Mouse (Mus musculus) CH12.LX (cell line): Measurements from ENCODE around the gene Gsto2. TPM values are rescaled to one million over a fixed set of nuclear protein-coding genes. Genes with fewer than 3 reads are reported as not detected.

ENCODE experiments used
- DNase-seq: peaks from one replicate; pipeline ENCODE4 v3.0.0-alpha.2; 2013; ENCODE audit errors: extremely low read depth
- H3K27ac ChIP-seq: 2 replicates; pipeline ENCODE4 v1.5.1; 2012; ENCODE audit warnings: low read depth, mild to moderate bottlenecking, control low read depth, moderate library complexity; ENCODE audit not compliant: insufficient read depth
- H3K27me3 ChIP-seq: replicated peaks from 2 replicates; pipeline ENCODE3; 2012; ENCODE audit warnings: inconsistent platforms
- H3K36me3 ChIP-seq, 2 experiments: replicated peaks in 1 of 2; 2 replicates each; pipeline versions ENCODE3 to v1.6.1; 2012; ENCODE audit warnings: inconsistent platforms in 1 of 2, low read length in 1 of 2, mild to moderate bottlenecking in 1 of 2, mixed read lengths in 1 of 2, moderate library complexity in 1 of 2; ENCODE audit not compliant: control insufficient read depth in 1 of 2, insufficient read depth in 1 of 2
- H3K4me1 ChIP-seq, 2 experiments: 2 replicates each; pipeline ENCODE4 v1.6.1; 2012; ENCODE audit warnings: inconsistent platforms in 1 of 2, moderate library complexity in 1 of 2; ENCODE audit not compliant: insufficient read depth in 2 of 2, control insufficient read depth in 1 of 2
- H3K4me2 ChIP-seq: 2 replicates; pipeline ENCODE4 v1.6.1; 2012; ENCODE audit warnings: low read depth, mild to moderate bottlenecking, control low read depth; ENCODE audit not compliant: poor library complexity, insufficient read depth, severe bottlenecking
- H3K4me3 ChIP-seq, 3 experiments: fragments of 150-350 bp in 1 of 3; sonication (generic) in 1 of 3; replicated peaks in 1 of 3; 2 replicates each; pipeline versions ENCODE3 to v1.5.1; 2011 to 2012; ENCODE audit warnings: low read depth in 2 of 3, low read length in 2 of 3, mild to moderate bottlenecking in 2 of 3, moderate library complexity in 2 of 3, control low read depth in 1 of 3, improper control_type of control experiment in 1 of 3, inconsistent platforms in 1 of 3, mixed read lengths in 1 of 3; ENCODE audit not compliant: poor library complexity in 1 of 3
- H3K79me2 ChIP-seq: replicated peaks from 2 replicates; pipeline ENCODE4 v1.6.1; 2012; ENCODE audit warnings: mild to moderate bottlenecking, moderate library complexity; ENCODE audit not compliant: control insufficient read depth, poor library complexity, insufficient read depth, severe bottlenecking; ENCODE audit errors: extremely low read depth
- H3K9ac ChIP-seq: 2 replicates; pipeline ENCODE4 v1.6.1; 2012; ENCODE audit warnings: low read depth, mild to moderate bottlenecking, control low read depth, moderate library complexity; ENCODE audit not compliant: insufficient read depth
- H3K9me3 ChIP-seq: replicated peaks from 2 replicates; pipeline ENCODE3; 2012; ENCODE audit warnings: low read length, inconsistent platforms, mixed read lengths
- BHLHE40 ChIP-seq: IDR thresholded peaks from 2 replicates; pipeline ENCODE4 v1.6.1; 2011; ENCODE audit warnings: mild to moderate bottlenecking, low read depth, low read length, improper control_type of control experiment
- CHD1 ChIP-seq: IDR thresholded peaks from 2 replicates; pipeline ENCODE4 v1.6.1; 2012; ENCODE audit warnings: low read depth, low read length, improper control_type of control experiment, inconsistent platforms
- CTCF ChIP-seq, 2 experiments: IDR thresholded peaks in 1 of 2; conservative IDR thresholded peaks in 1 of 2; 2 replicates each; pipeline ENCODE4 v1.5.1; 2011 to 2012; ENCODE audit warnings: low read depth in 2 of 2, low read length in 2 of 2, improper control_type of control experiment in 1 of 2, inconsistent platforms in 1 of 2, mild to moderate bottlenecking in 1 of 2, moderate library complexity in 1 of 2
- ETS1 ChIP-seq: conservative IDR thresholded peaks from 2 replicates; pipeline ENCODE4 v1.6.1; 2012; ENCODE audit warnings: low read depth, mild to moderate bottlenecking, inconsistent platforms, low read length, improper control_type of control experiment, moderate library complexity
- MAZ ChIP-seq: IDR thresholded peaks from 2 replicates; pipeline ENCODE4 v1.6.1; 2012; ENCODE audit warnings: low read depth, mild to moderate bottlenecking, inconsistent platforms, low read length, improper control_type of control experiment, moderate library complexity
- MEF2A ChIP-seq: IDR thresholded peaks from 2 replicates; pipeline ENCODE4 v1.6.1; 2014; ENCODE audit warnings: low read depth, mild to moderate bottlenecking, inconsistent platforms, low read length, improper control_type of control experiment, borderline replicate concordance
- MXI1 ChIP-seq: IDR thresholded peaks from 2 replicates; pipeline ENCODE4 v1.6.1; 2011; ENCODE audit warnings: mild to moderate bottlenecking, low read depth, low read length, improper control_type of control experiment
- RAD21 ChIP-seq: IDR thresholded peaks from 2 replicates; pipeline ENCODE4 v1.6.1; 2011; ENCODE audit warnings: low read depth, mild to moderate bottlenecking, low read length, improper control_type of control experiment, moderate library complexity
- RCOR1 ChIP-seq: conservative IDR thresholded peaks from 2 replicates; pipeline ENCODE4 v1.6.1; 2012; ENCODE audit warnings: low read depth, mild to moderate bottlenecking, inconsistent platforms, low read length, improper control_type of control experiment
- TBP ChIP-seq: conservative IDR thresholded peaks from 2 replicates; pipeline ENCODE4 v1.6.1; 2011; ENCODE audit warnings: low read depth, low read length, improper control_type of control experiment
- TCF12 ChIP-seq: IDR thresholded peaks from 2 replicates; pipeline ENCODE4 v1.6.1; 2014; ENCODE audit warnings: low read depth, mild to moderate bottlenecking, inconsistent platforms, low read length, improper control_type of control experiment
- USF2 ChIP-seq: conservative IDR thresholded peaks from 2 replicates; pipeline ENCODE4 v1.6.1; 2011; ENCODE audit warnings: low read depth, low read length, improper control_type of control experiment
- ZMIZ1 ChIP-seq: IDR thresholded peaks from 2 replicates; pipeline ENCODE4 v1.6.1; 2012; ENCODE audit warnings: low read depth, mild to moderate bottlenecking, inconsistent platforms, low read length, improper control_type of control experiment
- dilution Hi-C: fragments of 300-500 bp; cut with MboI; formaldehyde crosslinking; loops from 2 replicates; pipeline ENCODE4 v1.14.3; 2020; ENCODE audit warnings: low sequenced_read_pairs; ENCODE audit not compliant: extremely low pct_unique_long_range_greater_than_20kb, extremely low pct_ligation_motif_present
- in situ Hi-C: fragments of 300-500 bp; cut with MboI; formaldehyde crosslinking; loops from 3 replicates; pipeline ENCODE4 v1.14.3; 2019; ENCODE audit warnings: low sequenced_read_pairs, low pct_ligation_motif_present, low pct_unique_long_range_greater_than_20kb, mixed read lengths
- polyA plus RNA-seq: library from polyadenylated mRNA; unstranded; fragments of >175 nt; gene quantifications from 2 replicates; pipeline ENCODE4 v1.2.1, GENCODE M21; 2012; ENCODE audit warnings: low read depth; ENCODE audit not compliant: insufficient read length
- total RNA-seq, 2 experiments: library from RNA; depleted of rRNA; stranded (reverse); fragments of 300-350 nt in 1 of 2; fragments of >200 nt in 1 of 2; gene quantifications; 2 replicates each; pipeline ENCODE4 v1.2.3; 2012 to 2014

Gene Gsto2
- total and polyA plus RNA-seq, 3 experiments: 0.49 to 1.4 (median 1.3) TPM

DNA sequence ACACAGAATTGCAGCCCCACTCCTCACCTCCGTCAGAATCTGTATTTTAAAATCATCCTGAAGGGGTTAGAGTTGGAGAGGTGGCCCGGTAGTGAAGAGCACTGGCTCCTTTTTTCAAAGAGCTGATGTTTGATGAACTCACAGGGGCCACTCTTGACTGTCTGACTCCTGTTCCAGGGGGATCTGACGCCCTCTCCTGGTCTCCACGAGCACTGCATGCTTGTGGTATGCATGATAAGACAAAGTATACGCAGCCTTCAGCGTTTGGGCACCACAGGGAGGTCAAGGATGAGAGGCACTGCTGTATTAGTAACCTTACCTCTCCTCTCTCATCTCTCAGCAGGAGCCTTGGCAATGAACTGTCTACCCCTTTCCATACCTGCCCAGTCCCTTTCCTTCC lies 34.7 kb downstream of the Gsto2 start:
- Histone ChIP-seq H3K4me3 (no peak overlapping the region), H3K36me3 (peaks cover 36 to 94% of the 10 kb centered on the region in 2 experiments), H3K4me1 (peaks cover 0 to 8% of the 10 kb centered on the region in 2 experiments; a peak in 2 of 4 replicates), H3K27ac (no peak overlapping the region), H3K9me3 (no peaks in the 10 kb centered on the region), H3K9ac (no peak overlapping the region), H3K79me2 (no peaks in the 10 kb centered on the region), H3K27me3 (no peaks in the 10 kb centered on the region), H3K4me2 (no peak overlapping the region)
- dilution Hi-C loops: no loop called here
- in situ Hi-C loops: no loop called here
- TF ChIP-seq CTCF (conservative IDR thresholded peaks at IDR 0.05 in 1 of 2, IDR thresholded peaks at IDR 0.05 in 1 of 2; ENCODE audit: low read depth in 2 of 2, low read length in 2 of 2) (peak; percentile 19 to 38), MEF2A (no peak)
- DNase-seq: no peak

DNA sequence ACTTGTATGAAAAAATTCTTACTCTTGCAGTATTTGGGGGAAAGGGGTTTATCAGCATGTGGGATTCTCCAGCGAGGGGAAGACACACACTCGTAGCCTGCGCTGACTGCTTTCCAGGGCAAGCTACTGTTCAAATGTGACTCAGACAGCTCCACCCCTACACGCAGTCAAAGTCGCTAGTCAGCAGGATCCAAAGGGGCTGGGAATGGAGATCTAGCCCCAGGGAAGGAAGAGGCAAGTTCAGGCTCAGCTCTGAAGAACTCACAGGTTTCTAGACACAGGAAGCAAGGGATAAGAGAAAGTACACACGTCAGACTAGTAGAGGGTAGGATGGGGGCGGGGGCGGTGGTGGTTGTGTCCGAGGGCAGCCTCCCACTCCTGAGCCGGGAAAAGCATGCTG lies 35.2 kb downstream of the Gsto2 start:
- in situ Hi-C loops (no loop called here), dilution Hi-C loops (no loop called here)
- Histone ChIP-seq H3K27me3 (no peaks in the 10 kb centered on the region), H3K4me1 (peaks cover 3 to 13% of the 10 kb centered on the region in 2 experiments; a peak in 3 of 4 replicates), H3K4me3 (no peak overlapping the region), H3K79me2 (no peaks in the 10 kb centered on the region), H3K9ac (no peak overlapping the region), H3K9me3 (no peaks in the 10 kb centered on the region), H3K36me3 (peaks cover 31 to 94% of the 10 kb centered on the region in 2 experiments), H3K4me2 (no peak overlapping the region), H3K27ac (no peak overlapping the region)
- TF ChIP-seq BHLHE40 (no peak), MAZ (no peak), TCF12 (no peak), ZMIZ1 (no peak), USF2 (no peak), TBP (no peak), MXI1 (no peak), CHD1 (no peak), ETS1 (no peak), RCOR1 (no peak), RAD21 (no peak), CTCF (conservative IDR thresholded peaks at IDR 0.05 in 1 of 2, IDR thresholded peaks at IDR 0.05 in 1 of 2; ENCODE audit: low read depth in 2 of 2, low read length in 2 of 2) (no peak)
- no peak for DNase-seq
